Mouse (Mus musculus) retina, postnatal 1 day (tissue): Measurements from ENCODE around the gene Tfap2a.
A peak's percentile ranks its signal among the peaks of the same experiment; 100 is the strongest.

ENCODE experiments used
- DNase-seq: peaks from one replicate; pipeline ENCODE4 v3.0.0-alpha.2; 2012

Tfap2a gene

DNA sequence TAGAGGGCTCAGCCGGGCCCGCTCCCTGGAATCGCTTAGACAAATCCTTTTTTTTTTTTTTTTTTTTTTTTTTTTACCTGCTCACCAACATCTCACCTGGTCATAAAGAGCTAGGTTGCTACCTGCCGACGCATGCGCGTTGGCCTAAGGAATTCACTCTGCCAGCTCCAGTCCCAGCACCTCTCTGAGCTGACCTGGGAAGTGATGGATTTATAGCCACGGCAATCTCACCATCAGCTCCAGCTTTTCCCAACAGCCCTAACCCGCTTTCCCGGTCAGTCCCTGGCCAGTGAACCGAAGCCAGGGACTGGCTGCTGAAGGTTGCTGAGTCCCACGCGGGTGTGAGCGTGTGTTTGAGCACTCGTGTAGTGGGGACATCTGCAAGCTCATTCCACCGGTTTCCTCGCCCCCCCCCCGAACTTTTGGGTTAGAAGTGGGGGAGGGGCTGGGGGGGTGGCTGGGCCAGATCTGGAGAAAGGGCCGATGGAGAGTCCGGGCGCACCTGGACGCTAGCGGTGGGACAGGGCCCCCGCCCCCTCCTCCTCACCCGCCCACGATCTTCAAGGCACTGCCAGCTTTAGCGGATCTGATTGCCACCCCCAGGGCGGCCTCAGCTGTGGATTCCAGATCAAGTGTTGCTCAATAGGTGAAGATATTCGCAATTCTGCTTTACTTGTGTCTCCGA is at the start of gene Tfap2a:
Tfap2a (minus strand) TSS at position 181 of the 685 bp plus-strand sequence.
- peak; percentile 54 for DNase-seq

DNA sequence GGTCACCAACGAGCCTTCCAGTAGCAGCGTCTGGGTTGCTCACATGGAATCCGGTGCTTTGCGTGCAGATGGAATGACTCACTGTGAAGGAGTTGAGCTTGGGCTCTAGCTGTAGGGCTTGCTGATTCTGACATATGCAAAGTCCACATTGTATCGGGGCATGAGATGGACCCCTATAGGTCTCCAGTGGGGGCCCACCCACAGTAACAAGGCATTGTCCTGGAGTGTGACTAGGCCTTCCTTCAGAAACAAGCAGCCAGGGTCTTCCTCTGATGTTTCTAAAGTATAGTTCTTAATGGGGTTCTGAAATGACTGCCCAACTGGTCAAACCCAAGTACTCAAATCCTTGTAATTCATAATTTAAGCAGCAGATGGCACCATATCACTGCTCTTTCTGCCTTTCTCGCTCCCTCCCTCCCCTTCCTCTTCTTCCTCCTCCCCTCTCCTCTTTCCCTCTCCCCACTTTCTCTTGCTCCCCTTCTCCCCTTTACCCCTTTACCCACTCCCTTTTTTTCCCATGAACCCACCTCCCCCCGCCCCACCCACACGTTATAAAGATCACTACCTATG is 46.1 kb upstream of the Tfap2a start:
- peak; percentile 61 for DNase-seq

DNA sequence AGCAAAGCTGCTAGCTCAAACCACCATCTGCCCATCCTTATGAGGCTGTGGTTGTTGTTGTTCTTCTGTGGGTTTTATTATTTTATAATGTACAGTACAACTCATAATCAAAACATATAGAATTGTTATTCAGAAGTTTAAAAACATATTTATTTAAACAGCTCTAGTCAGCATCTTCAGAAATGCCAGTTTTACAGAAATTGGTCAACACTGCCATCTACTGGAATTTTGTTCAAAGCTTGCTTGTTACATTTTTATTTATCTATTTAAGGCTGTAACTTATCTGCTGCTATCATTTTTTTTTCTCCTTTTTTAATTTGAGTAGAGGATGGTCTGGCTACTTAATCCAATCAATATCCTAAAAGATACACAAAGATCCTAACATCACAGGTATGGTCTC is 19.8 kb upstream of the Tfap2a start:
- DNase-seq: peak; percentile 60

DNA sequence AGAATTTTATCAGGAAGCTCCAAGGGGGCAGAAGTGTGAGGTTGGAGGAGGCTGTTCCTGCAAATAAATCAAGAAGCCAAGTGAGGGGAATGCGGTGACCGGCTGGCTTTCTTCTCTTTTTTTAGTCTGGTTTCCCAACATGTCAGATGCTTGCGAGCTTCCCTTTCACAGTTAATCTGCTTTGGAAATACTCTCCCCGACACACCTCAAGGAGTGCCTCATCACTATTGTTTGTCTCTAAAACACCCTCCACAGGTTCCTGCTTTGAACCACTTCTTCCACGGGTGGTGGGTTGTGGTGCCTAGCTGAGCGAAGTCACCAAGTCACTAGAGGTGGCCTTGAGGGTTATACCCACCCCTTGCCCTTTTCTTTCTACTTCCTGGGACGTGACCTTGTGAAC is 18.2 kb upstream of the Tfap2a start:
- no peak for DNase-seq

DNA sequence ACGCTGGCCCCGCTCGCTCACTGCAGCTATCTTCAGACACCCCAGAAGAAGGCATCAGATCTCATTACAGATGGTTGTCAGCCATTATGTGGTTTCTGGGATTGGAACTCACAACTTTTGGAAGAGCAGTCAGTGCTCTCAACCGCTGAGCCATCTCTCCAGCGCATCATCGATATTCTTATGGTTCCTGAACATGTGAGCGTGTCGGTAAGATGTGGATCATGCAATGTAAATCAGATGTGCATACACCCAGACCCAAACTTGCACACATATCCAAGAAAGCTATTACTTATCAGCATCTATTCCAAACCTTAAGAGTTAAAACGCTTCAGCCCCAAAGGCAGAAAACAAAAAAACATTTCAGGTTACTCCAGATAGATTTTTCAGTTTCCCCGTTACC is 15.9 kb upstream of the Tfap2a start:
- no peak for DNase-seq

DNA sequence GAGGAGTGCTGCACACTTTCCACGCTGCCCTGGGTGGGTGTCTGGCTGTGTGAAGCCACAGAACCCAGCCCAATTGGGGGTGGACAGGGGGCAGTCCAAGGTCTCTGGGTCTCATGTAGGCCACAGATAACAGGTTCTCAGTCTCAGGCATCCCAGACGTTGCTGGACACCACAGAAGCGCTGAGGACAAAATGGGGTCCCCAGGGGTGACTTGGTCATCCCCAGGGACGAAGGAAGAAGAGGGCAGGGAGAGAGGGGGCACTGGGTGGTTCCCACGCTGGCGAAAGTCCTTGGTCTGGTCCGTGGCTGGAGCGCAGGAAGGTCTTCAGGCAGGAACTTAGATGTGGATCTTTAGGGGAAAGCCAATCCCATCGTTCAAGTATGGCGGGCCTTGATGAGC is 13.7 kb upstream of the Tfap2a start:
- no peak for DNase-seq

DNA sequence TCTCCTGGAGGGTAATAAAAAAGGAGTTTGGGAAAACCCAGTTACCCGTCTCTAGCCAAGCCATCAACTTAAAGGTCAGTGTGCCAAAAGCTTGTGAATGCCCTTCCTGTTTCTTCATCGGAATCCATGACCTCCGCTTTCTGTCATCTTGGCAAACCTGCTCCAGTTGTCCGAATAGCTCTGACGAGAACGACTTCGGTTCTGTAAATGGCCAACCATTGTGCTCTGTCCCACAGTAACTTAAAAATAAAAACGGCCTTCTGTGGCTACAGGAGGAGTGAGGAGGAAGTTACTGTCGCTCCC is 11.4 kb upstream of the Tfap2a start:
- no peak for DNase-seq

DNA sequence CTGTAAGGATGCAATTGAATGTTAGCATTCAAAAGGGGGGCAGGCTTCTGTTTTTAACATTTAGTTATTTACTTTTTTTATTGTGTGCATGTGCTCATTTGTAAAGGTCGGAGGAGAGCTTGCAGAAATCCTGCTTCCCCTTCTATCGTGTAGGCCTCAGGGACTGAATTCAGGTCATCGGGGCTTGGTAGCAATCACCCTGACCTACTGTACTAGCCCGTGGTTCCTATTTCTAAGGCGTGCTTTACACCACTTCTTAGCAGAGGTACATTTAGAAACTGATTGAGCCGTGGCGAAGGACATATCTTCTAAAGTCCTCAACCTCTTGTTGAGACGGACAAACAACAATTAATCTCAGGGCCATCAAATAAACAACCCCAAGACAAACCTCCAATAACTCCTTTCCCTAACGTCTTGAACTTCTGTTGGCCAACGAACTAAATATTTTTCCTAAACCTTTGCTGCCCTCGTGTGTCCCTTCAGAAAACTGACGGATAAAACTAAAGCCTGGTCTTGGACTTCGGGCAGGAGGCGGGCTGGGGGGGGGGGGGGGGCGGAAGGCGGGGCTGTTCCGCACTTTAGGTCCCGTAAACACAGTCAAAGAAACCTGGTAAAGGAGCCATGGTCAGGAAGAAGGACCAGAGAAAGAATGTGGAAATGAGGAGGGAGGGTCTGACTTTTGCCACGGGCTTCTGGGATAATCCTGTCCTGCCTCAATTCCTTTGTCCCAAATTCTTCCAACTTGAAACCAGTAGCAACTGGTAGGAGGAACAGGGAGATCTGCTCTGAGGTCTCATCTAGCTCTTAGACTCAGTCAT is 10.8 kb upstream of the Tfap2a start:
- peak; percentile 83 for DNase-seq

DNA sequence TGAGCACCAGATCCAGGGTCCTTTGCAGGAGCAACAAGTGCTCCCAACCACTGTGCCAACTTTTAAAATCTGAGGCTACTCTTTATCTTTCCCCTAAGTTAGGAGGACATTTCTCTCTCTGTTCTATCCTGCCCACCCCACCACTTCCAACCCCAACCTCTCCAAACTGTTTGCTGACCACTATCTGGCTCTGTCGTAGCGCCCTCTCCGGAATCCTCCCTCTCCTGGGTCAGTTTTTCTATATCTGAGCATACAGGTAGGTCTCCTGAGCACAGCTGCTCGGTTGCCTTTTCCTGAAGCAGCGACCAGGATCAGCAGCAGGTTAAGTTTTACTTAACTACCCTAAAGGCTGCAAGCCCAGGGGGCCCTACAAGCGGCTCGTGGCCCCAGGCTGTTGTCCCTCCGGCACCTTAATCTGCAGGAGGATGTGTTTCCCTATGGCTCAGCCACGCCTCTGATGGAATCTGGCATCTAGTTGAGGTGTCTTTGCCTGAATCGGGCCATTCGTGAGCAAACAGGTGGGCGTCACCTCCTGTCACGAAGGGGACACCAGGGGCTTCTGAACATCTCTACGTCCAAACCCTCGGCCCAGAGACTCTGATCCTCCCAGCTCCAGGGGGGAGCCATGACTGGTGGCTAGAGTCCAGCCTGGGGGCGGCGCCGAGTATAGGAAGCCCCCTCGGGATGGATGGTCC is 6.1 kb upstream of the Tfap2a start:
- no peak for DNase-seq

DNA sequence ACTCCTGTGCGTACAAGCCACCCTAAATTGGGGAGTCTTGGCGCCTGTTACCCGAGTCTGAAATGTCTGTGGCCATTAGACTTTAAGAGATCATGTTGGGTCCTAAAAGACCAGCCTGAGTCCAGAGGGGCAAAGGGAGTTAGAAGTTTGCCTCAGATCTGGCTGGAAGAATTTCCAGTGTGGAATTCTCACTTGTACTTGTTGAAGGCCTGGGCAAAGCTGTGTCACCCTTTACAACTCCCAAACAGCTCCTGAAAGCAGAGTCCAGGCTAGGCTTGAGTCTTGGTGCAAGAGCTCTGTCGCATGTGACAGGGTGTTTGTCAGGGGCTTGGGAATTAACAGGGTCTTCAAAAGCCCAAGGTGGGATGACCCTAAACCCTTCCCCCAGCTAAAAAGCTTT is 5.0 kb upstream of the Tfap2a start:
- DNase-seq: no peak

DNA sequence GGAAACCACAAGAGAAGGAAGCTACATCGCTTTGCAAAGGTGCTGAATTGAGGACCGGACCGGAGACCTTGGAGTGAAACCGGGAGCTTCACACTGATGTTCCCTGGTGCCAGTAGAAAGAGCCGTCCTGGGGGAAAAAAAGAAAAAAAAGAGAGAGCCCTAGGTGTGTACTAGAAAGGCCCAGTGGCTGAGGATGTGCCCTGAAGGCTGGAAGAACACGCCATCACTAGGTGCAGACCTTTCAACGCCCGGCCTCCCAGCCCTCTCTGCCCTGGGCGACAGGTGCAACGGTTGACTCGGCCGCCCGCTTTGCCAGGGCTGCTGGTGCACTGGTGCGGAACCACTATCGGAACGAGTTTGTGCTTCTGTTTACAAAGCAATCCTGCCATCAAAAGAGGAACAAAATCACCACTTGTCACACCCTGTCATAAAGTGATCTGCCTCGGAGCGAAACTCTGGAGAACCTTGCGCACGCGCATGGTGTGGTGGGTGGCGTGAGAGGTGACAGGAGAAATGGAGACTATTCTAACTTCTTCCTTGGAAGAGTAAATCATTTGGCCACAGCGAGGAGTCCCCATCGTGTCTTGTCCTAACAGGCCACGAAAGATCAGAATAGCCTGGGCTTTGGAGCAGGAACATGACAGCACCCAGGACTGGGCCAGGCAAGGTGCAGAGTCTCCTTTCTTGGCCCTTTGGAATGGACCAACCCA is 3.8 kb upstream of the Tfap2a start:
- peak; percentile 54 for DNase-seq

DNA sequence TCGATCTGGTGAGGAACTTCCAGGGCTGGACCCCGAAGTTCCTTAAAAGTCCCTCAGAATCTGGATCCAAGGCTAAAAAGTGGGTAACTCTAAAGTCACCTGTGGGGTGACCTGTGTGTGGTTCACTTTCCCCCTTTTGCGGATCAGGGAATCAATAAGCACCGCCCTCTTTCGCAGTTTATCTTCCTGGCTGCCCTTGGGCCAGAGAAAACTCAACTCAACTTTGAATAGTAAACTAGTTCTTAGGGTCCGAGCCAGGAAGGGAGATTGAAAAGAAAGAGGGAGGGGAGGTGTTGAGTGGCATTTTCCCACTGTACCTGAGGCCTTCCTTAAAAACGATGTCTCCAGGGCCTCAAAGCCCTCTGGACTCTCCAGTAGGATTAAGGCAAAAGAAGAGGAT is 3.3 kb upstream of the Tfap2a start:
- DNase-seq: no peak

DNA sequence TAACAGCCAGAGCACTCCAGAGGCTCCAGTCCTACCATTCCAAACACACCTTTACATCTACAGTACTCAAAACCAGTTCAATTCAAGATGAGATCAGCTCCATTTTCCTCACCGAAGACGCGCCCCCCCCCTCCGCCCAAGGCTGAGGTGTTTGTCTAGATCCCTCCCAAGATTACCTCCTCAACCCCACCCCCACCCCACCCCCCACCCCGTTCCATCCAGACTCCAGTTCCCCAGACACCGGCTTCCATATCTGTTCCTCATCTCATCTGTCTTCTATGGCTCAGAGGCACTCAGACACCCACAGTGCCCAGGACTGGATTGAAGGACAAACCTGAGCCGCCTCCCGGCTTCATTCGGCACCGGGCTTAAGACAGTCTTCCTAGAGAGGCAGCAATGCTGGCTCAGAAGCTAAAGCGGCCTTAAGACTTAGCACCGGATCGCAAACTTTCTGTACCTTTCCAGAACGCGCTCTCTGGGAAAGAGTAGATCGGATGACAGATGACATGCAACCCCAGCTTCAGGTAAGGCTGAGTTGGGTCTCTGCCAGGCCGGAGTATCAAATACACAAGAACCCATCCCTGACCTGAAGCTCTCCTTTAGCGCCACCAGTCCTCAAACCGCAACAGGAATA is 2.7 kb upstream of the Tfap2a start:
- no peak for DNase-seq

DNA sequence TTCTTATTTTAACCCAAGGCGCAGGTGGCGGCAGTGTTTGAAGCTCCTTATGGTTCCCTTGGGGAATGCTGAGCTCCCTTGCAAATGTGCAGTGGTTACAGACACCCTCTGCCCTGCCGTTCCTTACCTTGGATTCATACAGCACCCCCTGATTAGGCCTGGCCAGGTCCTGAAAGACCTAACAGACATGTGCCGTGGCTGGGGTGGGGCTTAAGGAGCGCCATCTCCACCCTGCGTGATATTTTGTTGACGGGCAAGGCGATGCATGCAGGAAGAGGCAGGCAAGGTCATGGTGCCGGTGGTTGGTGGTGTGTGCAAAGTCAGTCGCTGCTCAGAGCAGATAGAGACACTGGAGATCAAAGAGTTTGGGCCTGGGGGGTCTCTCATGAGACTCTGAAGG is 1.7 kb upstream of the Tfap2a start:
- DNase-seq: no peak

DNA sequence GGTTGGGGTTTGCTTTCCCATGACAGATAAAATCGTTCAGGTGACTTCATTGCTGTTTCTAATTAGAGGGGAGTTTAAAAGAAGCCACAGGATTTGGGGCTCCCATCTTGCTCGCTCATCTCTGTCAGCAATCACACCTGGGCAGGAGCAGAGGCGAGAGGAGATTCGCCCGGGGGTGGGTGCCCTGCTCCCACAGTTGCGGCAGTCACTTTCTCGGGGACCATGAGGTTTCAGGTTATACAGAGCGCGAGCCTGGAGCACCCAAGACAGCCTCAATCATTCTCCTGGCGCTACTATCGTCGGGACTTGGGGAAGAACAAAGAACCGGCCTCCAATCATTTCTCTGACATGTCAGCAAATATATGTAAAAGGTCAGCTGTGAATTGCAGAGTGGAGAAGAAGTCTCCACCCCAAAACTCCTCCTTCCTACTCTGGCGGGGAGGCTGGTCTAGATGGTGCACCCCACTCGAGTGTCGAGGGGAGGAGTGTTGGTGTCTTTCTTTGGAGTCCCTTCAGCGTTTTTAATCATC is 1.0 kb upstream of the Tfap2a start:
- no peak for DNase-seq

DNA sequence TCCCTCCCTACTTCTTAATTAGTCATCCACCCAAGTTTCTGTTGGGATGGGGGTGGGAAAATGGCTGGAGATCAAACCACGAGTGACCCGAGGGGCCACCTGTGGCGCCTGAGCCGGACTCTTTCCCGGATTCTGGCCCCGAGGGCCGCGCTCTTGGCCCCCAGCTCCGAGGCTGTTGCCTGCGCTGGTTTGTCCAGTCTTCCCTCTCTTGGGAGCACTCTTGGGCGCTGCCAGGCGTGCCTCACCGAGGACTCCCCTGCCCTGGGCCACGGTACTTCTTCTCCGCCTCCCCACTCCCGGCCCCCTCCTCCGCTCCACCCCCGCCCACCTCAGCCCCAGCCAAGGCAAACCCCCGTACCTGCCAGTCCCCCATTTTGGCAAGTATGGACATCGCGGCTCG is 415 bp downstream of the Tfap2a start:
- DNase-seq: peak; percentile 10

DNA sequence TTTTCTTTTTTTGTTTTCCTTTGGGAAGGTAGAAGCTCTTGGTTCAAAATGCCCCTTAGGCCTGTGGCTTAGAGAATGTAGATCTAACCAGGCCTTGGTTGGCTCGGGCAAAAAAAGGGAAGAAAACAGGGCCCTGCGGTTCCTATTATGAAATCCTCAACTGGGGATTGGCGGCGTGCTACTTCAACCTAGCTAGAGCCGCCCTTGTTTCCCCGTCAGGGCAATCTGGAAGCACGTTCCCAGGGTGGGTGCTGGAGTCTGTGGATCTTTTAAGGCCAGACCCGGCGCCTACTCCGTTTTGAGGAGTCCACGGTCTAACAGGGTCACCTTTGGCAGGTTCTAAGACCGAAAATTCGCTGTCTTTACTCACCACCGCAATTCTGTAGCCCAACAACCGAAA is 1.1 kb downstream of the Tfap2a start:
- no peak for DNase-seq

DNA sequence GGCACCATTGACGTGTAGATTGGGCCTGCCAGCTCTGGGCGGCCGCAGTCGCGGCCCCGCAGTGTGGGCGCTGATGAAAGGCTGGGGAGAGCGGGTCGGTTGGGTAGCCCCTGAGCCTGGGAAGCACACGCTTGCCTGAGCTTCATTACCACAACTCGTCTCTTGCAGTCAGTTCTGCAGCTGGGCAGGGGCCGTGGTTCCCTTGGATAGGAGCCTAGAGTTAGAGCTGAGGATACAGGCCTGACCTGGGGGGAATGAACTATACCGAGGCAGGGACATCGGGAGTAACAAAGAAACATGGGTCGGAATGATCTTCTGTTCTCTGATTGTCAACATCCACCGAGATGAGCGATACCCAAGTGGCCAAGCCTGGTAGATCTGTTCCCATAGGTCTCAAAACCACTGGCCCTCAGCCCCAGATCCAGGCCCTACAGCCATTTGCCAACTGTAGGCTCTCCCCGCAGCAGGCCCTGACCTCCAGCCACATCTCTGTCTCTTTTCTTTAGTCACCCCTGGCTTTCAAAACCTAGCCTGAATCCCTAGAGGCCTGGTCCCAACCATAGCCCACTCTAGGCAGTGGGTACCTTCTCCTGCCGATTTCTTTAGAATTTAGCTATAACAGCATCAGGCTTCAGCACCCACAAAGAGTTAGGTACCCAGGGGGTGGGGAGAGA is 1.9 kb downstream of the Tfap2a start:
- peak; percentile 35 for DNase-seq

DNA sequence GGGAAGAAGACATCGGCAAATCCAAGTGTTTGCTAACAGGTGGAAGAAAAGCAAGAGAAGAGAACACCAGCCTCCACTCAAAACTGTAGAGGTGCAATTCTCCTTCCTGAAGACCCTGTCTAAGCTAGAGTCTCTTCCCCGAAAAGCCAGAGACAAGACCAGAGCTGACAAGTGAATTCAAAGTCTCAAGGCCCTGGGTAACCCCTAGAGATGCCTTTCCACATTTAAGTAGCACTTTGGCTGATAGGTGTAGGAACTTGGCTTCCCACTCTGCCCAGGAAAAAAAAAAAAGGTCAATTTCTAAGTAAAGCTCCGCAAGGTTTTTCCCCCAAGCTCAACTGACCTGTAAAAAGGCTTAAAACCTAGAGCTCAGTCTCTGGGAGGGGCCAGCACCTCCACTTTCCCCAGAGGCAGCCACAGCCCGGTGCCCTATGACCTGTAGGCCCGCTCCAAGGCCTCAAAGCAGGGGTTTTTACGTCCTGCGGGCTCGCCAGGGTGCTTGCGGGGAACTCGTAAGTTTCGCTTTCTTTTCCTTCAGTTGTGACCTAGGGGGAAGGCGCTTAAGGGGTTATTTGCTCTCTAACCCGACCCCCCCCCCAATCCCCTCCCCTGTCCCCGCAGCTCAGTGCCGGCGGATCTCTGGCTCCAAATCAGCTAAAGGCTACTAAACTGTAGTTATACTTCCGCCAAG is 2.6 kb downstream of the Tfap2a start:
- DNase-seq: no peak

DNA sequence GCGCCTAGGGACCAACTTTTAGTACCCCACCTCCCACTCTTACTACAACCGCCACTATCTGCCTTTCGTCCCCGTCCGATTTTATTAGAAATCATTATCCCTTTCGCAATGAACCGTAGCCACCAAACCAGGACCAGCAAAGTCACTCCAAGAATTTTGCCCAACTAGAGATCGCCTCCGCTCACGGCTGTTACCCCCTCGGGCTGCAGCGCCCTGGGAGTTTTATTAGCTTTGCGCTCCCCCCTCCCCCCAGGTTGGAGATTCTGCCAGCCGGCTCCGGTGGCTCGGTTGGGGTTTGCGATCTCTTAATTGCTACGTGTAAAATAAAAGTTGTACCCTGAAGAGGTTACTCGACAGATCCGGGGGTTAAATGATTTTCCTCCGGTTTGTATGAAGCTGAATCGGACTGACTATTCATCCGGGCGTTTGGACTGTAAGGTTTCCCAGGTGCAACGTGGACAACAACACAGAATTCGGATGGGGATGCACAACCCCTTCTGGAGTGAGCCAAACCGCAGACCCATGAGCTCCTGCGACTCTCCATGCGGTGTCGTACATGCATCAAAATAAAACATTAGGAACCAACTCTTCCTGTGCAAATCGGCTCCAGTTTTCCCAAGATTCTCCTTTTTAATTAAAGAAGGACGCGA is 3.7 kb downstream of the Tfap2a start:
- DNase-seq: peak; percentile 28
